Mouse (Mus musculus) stomach, embryonic 14.5 days (tissue): ENCODE measurements around the gene Olfr1040. TPM values are rescaled to one million over a fixed set of nuclear protein-coding genes. Genes with fewer than 3 reads are reported as not detected.
"Not testable (repeated sequence)": the region's sequence is repeated elsewhere in the genome, so short reads cannot be mapped to it uniquely, and the experiment has no call there.

Experiments
- ATAC-seq: fragments of 200-750 bp; cut with Nextera tagmentation; 2 replicates; pipeline ENCODE4 v1.8.0; 2017; ENCODE audit warnings: low read depth, moderate TSS enrichment; ENCODE audit not compliant: insufficient number of reproducible peaks, insufficient read depth, low FRiP score
- H3K27ac ChIP-seq: fragments of 300-500 bp; sonication (generic); 2 replicates; pipeline ENCODE4 v1.5.1; 2014; ENCODE audit warnings: mild to moderate bottlenecking, low read length, moderate library complexity, mixed read lengths
- H3K27me3 ChIP-seq: fragments of 300-500 bp; sonication (generic); 2 replicates; pipeline ENCODE4 v1.6.1; 2014; ENCODE audit warnings: low read length, control low read depth, mixed read lengths; ENCODE audit not compliant: control insufficient read depth, insufficient read depth
- H3K36me3 ChIP-seq: fragments of 300-500 bp; sonication (generic); 2 replicates; pipeline ENCODE4 v1.6.1; 2014; ENCODE audit warnings: mild to moderate bottlenecking, control low read depth, low read length, moderate library complexity, mixed read lengths; ENCODE audit not compliant: control insufficient read depth, insufficient read depth
- H3K4me1 ChIP-seq: fragments of 300-500 bp; sonication (generic); 2 replicates; pipeline ENCODE4 v1.6.1; 2014; ENCODE audit warnings: low read length, control low read depth, mixed read lengths; ENCODE audit not compliant: control insufficient read depth, insufficient read depth
- H3K4me2 ChIP-seq: fragments of 300-500 bp; sonication (generic); replicated peaks from 2 replicates; pipeline ENCODE4 v1.6.1; 2014; ENCODE audit warnings: low read depth, low read length, control low read depth
- H3K4me3 ChIP-seq: fragments of 300-500 bp; sonication (generic); 2 replicates; pipeline ENCODE4 v1.5.1; 2014; ENCODE audit warnings: low read depth, low read length, control low read depth
- H3K9ac ChIP-seq: fragments of 300-500 bp; sonication (generic); replicated peaks from 2 replicates; pipeline ENCODE4 v1.6.1; 2014; ENCODE audit warnings: low read depth, mild to moderate bottlenecking, control low read depth, low read length, moderate library complexity, mixed read lengths
- H3K9me3 ChIP-seq: fragments of 300-500 bp; sonication (generic); 2 replicates; pipeline ENCODE4 v1.6.1; 2016; ENCODE audit warnings: low read depth, low read length, control low read depth; ENCODE audit not compliant: control insufficient read depth
- WGBS: fragments of 180-500 bp; shearing (Covaris S2); extraction: QIAGEN DNeasy Blood & Tissue Kit; methylation state at CpG from one replicate; pipeline ENCODE4 v1.1.7; 2014; 5-methylcytosine and 5-hydroxymethylcytosine counted together
- polyA plus RNA-seq: library from polyadenylated mRNA; unstranded; fragments of >200 nt; fragmentation: Nextera tagmentation; extraction: Ambion mirVana; gene quantifications from 2 replicates; pipeline ENCODE4 v1.2.1, GENCODE M21; 2014

Olfr1040 gene
- polyA plus RNA-seq = not detected in 2 replicates

GRCm38 (mm10) chr2:86146632-86147031, at the start of gene Olfr1040:
TSS of gene Olfr1040 (minus strand) at chr2:86146732.
- WGBS = 76% methylated on average over 1 of the region's 1 CpGs

GRCm38 (mm10) chr2:86195863-86196262, 49.3 kb upstream of the Olfr1040 start:
- Histone ChIP-seq H3K27ac (no peak overlapping the region), H3K4me1 (no peaks in the 10 kb centered on the region), H3K36me3 (no peaks in the 10 kb centered on the region), H3K4me2 (no peak overlapping the region), H3K27me3 (no peaks in the 10 kb centered on the region), H3K9ac (no peak overlapping the region), H3K4me3 (no peak overlapping the region), H3K9me3 (no peaks in the 10 kb centered on the region)
- WGBS = 54% methylated on average over 1 of the region's 1 CpGs
- no peak for ATAC-seq

More at GRCm38 (mm10) chr2:86146632-86147031, at the start of gene Olfr1040:
- no peak within 1 kb of the TSS for H3K4me3 ChIP-seq
- H3K36me3 ChIP-seq = no peaks in the 10 kb centered on the region
- no peak for ATAC-seq
- H3K27me3 ChIP-seq = no peaks in the 10 kb centered on the region
- H3K9ac ChIP-seq = no peak within 1 kb of the TSS
- no peak within 1 kb of the TSS for H3K27ac ChIP-seq
- no peaks in the 10 kb centered on the region for H3K4me1 ChIP-seq
- no peaks in the 10 kb centered on the region for H3K9me3 ChIP-seq
- H3K4me2 ChIP-seq = no peak within 1 kb of the TSS

DNA sequence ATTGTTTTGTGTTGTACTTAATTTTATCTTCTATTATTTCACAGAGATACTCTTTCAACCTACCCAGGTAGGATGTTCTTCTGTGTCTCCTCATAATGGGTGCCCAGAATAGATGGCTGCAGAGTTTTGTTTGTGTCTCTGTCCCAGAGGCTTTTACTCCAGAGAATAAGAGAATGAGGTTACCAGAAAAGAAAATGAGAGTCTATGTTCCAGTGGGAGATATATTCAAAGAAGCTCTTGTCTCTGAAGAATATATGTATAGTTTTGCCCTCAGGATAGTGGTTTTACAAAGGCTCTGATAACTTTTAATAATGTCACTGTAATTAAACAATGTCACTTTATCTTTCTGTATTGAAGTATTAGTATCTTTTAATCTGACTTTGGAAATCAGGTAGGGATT, 39.1 kb upstream of the Olfr1040 start, which contains the start of gene Olfr52:
Gene Olfr52 (minus strand): TSS at position 101 of the 400 bp plus-strand sequence.
- H3K27ac ChIP-seq = no peak within 1 kb of the TSS
- no peak within 1 kb of the TSS for H3K4me2 ChIP-seq
- no peak within 1 kb of the TSS for H3K9ac ChIP-seq
- H3K4me1 ChIP-seq = no peaks in the 10 kb centered on the region
- no peaks in the 10 kb centered on the region for H3K36me3 ChIP-seq
- no peaks in the 10 kb centered on the region for H3K9me3 ChIP-seq
- H3K27me3 ChIP-seq = no peaks in the 10 kb centered on the region
- H3K4me3 ChIP-seq = no peak within 1 kb of the TSS
- ATAC-seq = no peak

GRCm38 (mm10) chr2:86179950-86180349, 33.4 kb upstream of the Olfr1040 start:
- WGBS = 70% methylated on average over 3 of the region's 3 CpGs
- Histone ChIP-seq H3K4me3 (no peak overlapping the region), H3K4me2 (no peak overlapping the region), H3K4me1 (no peaks in the 10 kb centered on the region), H3K27ac (no peak overlapping the region), H3K9me3 (no peaks in the 10 kb centered on the region), H3K27me3 (no peaks in the 10 kb centered on the region), H3K9ac (no peak overlapping the region), H3K36me3 (no peaks in the 10 kb centered on the region)
- ATAC-seq = no peak

DNA sequence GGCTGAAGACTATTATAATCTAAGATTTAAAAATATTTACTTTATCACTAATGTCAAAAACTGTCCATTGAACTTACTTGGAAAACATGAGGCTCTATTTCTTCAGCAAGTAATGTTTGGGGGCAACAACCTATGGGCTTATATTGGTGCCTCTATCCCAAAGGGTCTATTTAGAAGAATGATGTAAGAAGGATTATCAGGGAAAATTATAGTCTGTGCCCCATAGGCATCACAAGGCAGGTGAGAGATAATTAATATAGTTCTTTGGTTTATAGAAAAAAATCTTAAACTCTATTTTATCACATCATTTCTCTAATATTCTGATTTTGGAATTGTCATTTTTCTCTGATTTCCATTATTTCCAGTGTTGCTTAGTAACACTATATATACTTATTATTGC, 31.2 kb upstream of the Olfr1040 start, which contains the start of gene Olfr1044:
Gene Olfr1044 (minus strand): TSS at position 101 of the 400 bp plus-strand sequence.
- H3K27ac ChIP-seq = no peak within 1 kb of the TSS
- no peak for ATAC-seq
- no peaks in the 10 kb centered on the region for H3K4me1 ChIP-seq
- H3K4me2 ChIP-seq = no peak within 1 kb of the TSS
- H3K27me3 ChIP-seq = no peaks in the 10 kb centered on the region
- H3K4me3 ChIP-seq = no peak within 1 kb of the TSS
- H3K9ac ChIP-seq = no peak within 1 kb of the TSS
- H3K9me3 ChIP-seq = no peaks in the 10 kb centered on the region
- no peaks in the 10 kb centered on the region for H3K36me3 ChIP-seq

- H3K4me1 ChIP-seq, H3K27me3 ChIP-seq, ATAC-seq, H3K36me3 ChIP-seq, H3K9me3 ChIP-seq, H3K4me3 ChIP-seq, H3K9ac ChIP-seq, H3K4me2 ChIP-seq, H3K27ac ChIP-seq: not testable (repeated sequence)
- 81% methylated on average over 7 of the region's 7 CpGs for WGBS
Observed at GRCm38 (mm10) chr2:86175422-86175821, 28.9 kb upstream of the Olfr1040 start.

DNA sequence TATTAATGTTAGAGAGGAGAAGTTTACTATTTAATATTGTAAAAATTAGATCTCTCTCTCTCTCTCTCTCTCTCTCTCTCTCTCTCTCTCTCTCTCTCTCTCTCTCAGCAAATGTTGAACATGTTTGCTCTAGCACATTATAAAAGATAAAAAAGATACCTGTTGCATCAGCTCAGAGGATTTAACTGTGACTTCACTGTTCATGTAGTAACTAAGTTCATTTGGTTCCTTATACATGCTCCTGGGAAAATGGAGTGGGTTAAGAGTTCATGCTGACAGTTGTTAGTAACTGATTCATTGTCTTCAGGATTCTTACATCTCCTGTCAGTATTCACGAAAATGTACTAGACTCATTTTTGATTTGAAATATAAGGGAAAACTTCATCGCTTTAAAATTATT, 20.9 kb upstream of the Olfr1040 start, which contains the start of gene Olfr1043:
Gene Olfr1043 (minus strand): TSS at position 101 of the 400 bp plus-strand sequence.
- H3K4me3 ChIP-seq = no peak within 1 kb of the TSS
- H3K9me3 ChIP-seq = no peaks in the 10 kb centered on the region
- no peak for ATAC-seq
- no peaks in the 10 kb centered on the region for H3K36me3 ChIP-seq
- H3K4me1 ChIP-seq = no peaks in the 10 kb centered on the region
- H3K9ac ChIP-seq = no peak within 1 kb of the TSS
- 92% methylated on average over 2 of the region's 2 CpGs for WGBS
- H3K27me3 ChIP-seq = no peaks in the 10 kb centered on the region
- H3K4me2 ChIP-seq = no peak within 1 kb of the TSS
- no peak within 1 kb of the TSS for H3K27ac ChIP-seq

GRCm38 (mm10) chr2:86161738-86162137, 15.2 kb upstream of the Olfr1040 start, which contains the start of gene Olfr1042:
TSS of gene Olfr1042 (minus strand) at chr2:86161838.
- ATAC-seq = no peak
- Histone ChIP-seq H3K4me1 (no peaks in the 10 kb centered on the region), H3K4me2 (no peak within 1 kb of the TSS), H3K9ac (no peak within 1 kb of the TSS), H3K4me3 (no peak within 1 kb of the TSS), H3K9me3 (no peaks in the 10 kb centered on the region), H3K36me3 (no peaks in the 10 kb centered on the region), H3K27me3 (no peaks in the 10 kb centered on the region), H3K27ac (no peak within 1 kb of the TSS)
- WGBS = 85% methylated on average over 2 of the region's 2 CpGs

- Histone ChIP-seq H3K36me3 (no peaks in the 10 kb centered on the region), H3K4me3 (no peak within 1 kb of the TSS), H3K9me3 (no peaks in the 10 kb centered on the region), H3K9ac (no peak within 1 kb of the TSS), H3K4me2 (no peak within 1 kb of the TSS), H3K4me1 (no peaks in the 10 kb centered on the region), H3K27ac (no peak within 1 kb of the TSS), H3K27me3 (no peaks in the 10 kb centered on the region)
- ATAC-seq = no peak
- 88% methylated on average over 1 of the region's 1 CpGs for WGBS
Observed at GRCm38 (mm10) chr2:86135828-86136227, 10.7 kb downstream of the Olfr1040 start, which contains the start of gene Olfr1039. TSS of gene Olfr1039 (minus strand) at chr2:86135928.
